ENCODE assay signal across 9 mouse cellular contexts in genomic region chr13:40853842-40854241, GRCm38 (mm10). TPM values are rescaled to one million over a fixed set of nuclear protein-coding genes. Genes with fewer than 3 reads are reported as not detected.
DNase-seq lines count a peak whose midpoint lies in the region; ATAC-seq and TF ChIP-seq lines count a peak whose summit lies in the region.
"Had no signal": no experiment of that assay in that cellular context is flagged by ENCODE, and none has a peak within 500 bp of the region (broad histone marks: within the 10 kb centered on the region; RNA-seq: fewer than 3 reads in every experiment).

No protein-coding gene starts in this region.

- H3K27me3 ChIP-seq in heart, embryonic 10.5 days (ENCODE audit: insufficient read depth, poor library complexity, severe bottlenecking) = no peaks in the 10 kb centered on the region
- H3K27me3 ChIP-seq in midbrain, embryonic 10.5 days (ENCODE audit: low read depth, poor library complexity, severe bottlenecking) = 0 out of 2 replicates have a peak, but pooled peaks cover 10% of the 10 kb centered on the region
- no peaks in the 10 kb centered on the region for H3K27me3 ChIP-seq in midbrain, embryonic 11.5 days (ENCODE audit: control insufficient read depth, insufficient read depth, low read length)
- no peaks in the 10 kb centered on the region for H3K27me3 ChIP-seq in liver, embryonic 14.5 days (ENCODE audit: control insufficient read depth, insufficient read depth, low read length)
- H3K27me3 ChIP-seq in stomach, postnatal 0 days (ENCODE audit: control insufficient read depth, insufficient read depth, low read length) = no peaks in the 10 kb centered on the region

- no peak overlapping the region for H3K9ac ChIP-seq in midbrain, embryonic 11.5 days (ENCODE audit: low read length)
- no peak overlapping the region for H3K9ac ChIP-seq in liver, embryonic 14.5 days (replicated peaks)
- H3K9ac ChIP-seq in stomach, postnatal 0 days (ENCODE audit: low read length) = no peak overlapping the region; the same call in 1 of the 2 replicates

- peaks cover 15% of the 10 kb centered on the region; the same call in 1 of the 2 replicates for H3K4me1 ChIP-seq in heart, embryonic 10.5 days
- H3K4me1 ChIP-seq in midbrain, embryonic 10.5 days = peaks cover 12% of the 10 kb centered on the region
- H3K4me1 ChIP-seq in midbrain, embryonic 11.5 days (ENCODE audit: control insufficient read depth, insufficient read depth, low read length) = peaks cover 6% of the 10 kb centered on the region
- H3K4me1 ChIP-seq in liver, embryonic 14.5 days (replicated peaks; ENCODE audit: control insufficient read depth in 2 of 2, insufficient read depth in 2 of 2, low read length in 1 of 2) = peaks cover 0 to 14% of the 10 kb centered on the region in 2 experiments; a peak in 2 of 4 replicates
- 0 out of 2 replicates have a peak, but pooled peaks cover 3% of the 10 kb centered on the region for H3K4me1 ChIP-seq in stomach, postnatal 0 days (replicated peaks; ENCODE audit: control insufficient read depth, insufficient read depth)

- H3K27ac ChIP-seq in heart, embryonic 10.5 days = peak overlapping the region; percentile 94
- H3K27ac ChIP-seq in midbrain, embryonic 10.5 days (replicated peaks) = no peak overlapping the region
- H3K27ac ChIP-seq in midbrain, embryonic 11.5 days (ENCODE audit: low read depth, low read length) = no peak overlapping the region
- no peak overlapping the region for H3K27ac ChIP-seq in liver, embryonic 14.5 days
- no peak overlapping the region for H3K27ac ChIP-seq in stomach, postnatal 0 days (replicated peaks)

- H3K4me3 ChIP-seq in heart, embryonic 10.5 days = peak overlapping the region; percentile 63
- peak overlapping the region; percentile 53 for H3K4me3 ChIP-seq in midbrain, embryonic 10.5 days
- no peak overlapping the region for H3K4me3 ChIP-seq in midbrain, embryonic 11.5 days (ENCODE audit: low read depth, low read length)
- H3K4me3 ChIP-seq in liver, embryonic 14.5 days (ENCODE audit: insufficient read depth in 1 of 2, low read depth in 2 of 2, low read length in 2 of 2) = no peak overlapping the region
- peak overlapping the region; percentile 45; the same call in 1 of the 2 replicates for H3K4me3 ChIP-seq in stomach, postnatal 0 days (ENCODE audit: low read depth, low read length)

- no peak for TF ChIP-seq EP300 in liver, embryonic 14.5 days (IDR thresholded peaks at IDR 0.05; ENCODE audit: low read depth)
- no peak for TF ChIP-seq EP300 in stomach, postnatal 0 days (optimal IDR thresholded peaks at IDR 0.05)

- no peak for TF ChIP-seq CTCF in liver, embryonic 14.5 days (IDR thresholded peaks at IDR 0.05; ENCODE audit: low read depth)
- TF ChIP-seq CTCF in stomach, postnatal 0 days (IDR thresholded peaks at IDR 0.05; ENCODE audit: low read depth) = no peak

- 81% methylated on average over 4 of the region's 4 CpGs for WGBS in heart, embryonic 10.5 days
- WGBS in midbrain, embryonic 10.5 days = 89% methylated on average over 4 of the region's 4 CpGs
- 90% methylated on average over 4 of the region's 4 CpGs for WGBS in midbrain, embryonic 11.5 days
- WGBS in liver, embryonic 14.5 days (ENCODE audit: insufficient replicate concordance) = 49% methylated on average over 4 of the region's 4 CpGs
- 83% methylated on average over 4 of the region's 4 CpGs for WGBS in stomach, postnatal 0 days

- DNase-seq in heart, embryonic 10.5 days (ENCODE audit: low spot score) = no peak
- no peak for DNase-seq in heart, adult 18-20 months
- DNase-seq in midbrain, embryonic 10.5 days (ENCODE audit: low spot score) = no peak
- no peak for DNase-seq in midbrain, embryonic 11.5 days (ENCODE audit: low spot score, missing footprints)
- DNase-seq in liver, embryonic 14.5 days (ENCODE audit: low read depth in 3 of 3, low spot score in 3 of 3) = no peak
- DNase-seq in stomach, postnatal 0 days (ENCODE audit: low spot score) = no peak
- DNase-seq in frontal cortex, postnatal 36 days (ENCODE audit: low spot score in 2 of 2) = no peak
- DNase-seq in urinary bladder, postnatal 14 days (ENCODE audit: low spot score) = no peak
- DNase-seq: adrenal gland, postnatal 25 days had no signal

- ATAC-seq in midbrain, embryonic 11.5 days (ENCODE audit: low FRiP score) = no peak
- ATAC-seq in liver, embryonic 14.5 days (ENCODE audit: insufficient read depth) = no peak
- ATAC-seq in stomach, postnatal 0 days (ENCODE audit: low FRiP score, low TSS enrichment) = no peak

- no peak overlapping the region; the same call in 1 of the 2 replicates for H3K4me2 ChIP-seq in midbrain, embryonic 11.5 days
- peak overlapping the region; percentile 68 for H3K4me2 ChIP-seq in liver, embryonic 14.5 days (ENCODE audit: low read depth)
- peak overlapping the region; percentile 65 for H3K4me2 ChIP-seq in stomach, postnatal 0 days (replicated peaks; ENCODE audit: low read depth)

- no peaks in the 10 kb centered on the region for H3K36me3 ChIP-seq in heart, embryonic 10.5 days
- no peaks in the 10 kb centered on the region for H3K36me3 ChIP-seq in midbrain, embryonic 10.5 days
- no peaks in the 10 kb centered on the region for H3K36me3 ChIP-seq in midbrain, embryonic 11.5 days (ENCODE audit: control insufficient read depth, insufficient read depth, low read length)
- H3K36me3 ChIP-seq in liver, embryonic 14.5 days (replicated peaks; ENCODE audit: control insufficient read depth, insufficient read depth, low read depth) = no peaks in the 10 kb centered on the region
- H3K36me3 ChIP-seq in stomach, postnatal 0 days (ENCODE audit: control insufficient read depth, insufficient read depth, low read length) = no peaks in the 10 kb centered on the region

- H3K9me3 ChIP-seq in heart, embryonic 10.5 days = no peaks in the 10 kb centered on the region
- H3K9me3 ChIP-seq in midbrain, embryonic 10.5 days (replicated peaks) = no peaks in the 10 kb centered on the region
- no peaks in the 10 kb centered on the region for H3K9me3 ChIP-seq in midbrain, embryonic 11.5 days (ENCODE audit: control insufficient read depth, low read length)
- H3K9me3 ChIP-seq in liver, embryonic 14.5 days (ENCODE audit: control insufficient read depth, low read length) = no peaks in the 10 kb centered on the region
- no peaks in the 10 kb centered on the region for H3K9me3 ChIP-seq in stomach, postnatal 0 days (ENCODE audit: control insufficient read depth, low read length)

RNA-seq across cellular contexts. Expression of gene Gcnt2, which starts 5.7 kb away (rescaled TPM):
- polyA plus RNA-seq in heart, embryonic 10.5 days (2016; fragmentation: Nextera tagmentation; extraction: Ambion mirVana) = 2.7 and 3.5 TPM in 2 replicates
- 1 to 10 TPM; 6.7 to 9.1 TPM for total RNA-seq in heart, adult 18-20 months (2021)
- polyA plus RNA-seq in midbrain, embryonic 10.5 days (2016; fragmentation: Nextera tagmentation; extraction: Ambion mirVana) = 2.7 and 3.8 TPM in 2 replicates
- polyA plus RNA-seq in midbrain, embryonic 11.5 days (2014; fragmentation: Nextera tagmentation; extraction: Ambion mirVana) = 4.0 and 5.3 TPM in 2 replicates
- polyA plus RNA-seq in liver, embryonic 14.5 days (2012; rRNA removed) = 0.44 and 0.51 TPM in 2 replicates
- polyA plus RNA-seq in liver, embryonic 14.5 days (2014; fragmentation: Nextera tagmentation; extraction: Ambion mirVana) = 0.91 and 1.2 TPM in 2 replicates
- 5.7 and 6.4 TPM in 2 replicates for polyA plus RNA-seq in stomach, postnatal 0 days (2015; fragmentation: Nextera tagmentation; extraction: Ambion mirVana)

Comparison
In these comparisons a context has a peak if more than half of its experiments do, and no peak if none do; other contexts are left out.
1. H3K4me3 ChIP-seq: peak in heart, embryonic 10.5 days (single experiment), midbrain, embryonic 10.5 days (single experiment) and stomach, postnatal 0 days (single experiment); none in midbrain, embryonic 11.5 days (single experiment) and liver, embryonic 14.5 days (0 of 2).